Mouse (Mus musculus): ENCODE measurements at regions not wholly inside any gene's neighbourhood (a gene's known extent, or its start where the extent isn't known, plus 50 kb on each side); places are given as distances from the start of the nearest gene placed in this dataset.

GRCm38 (mm10) chr1:35927049-35927415 lies 141.2 kb upstream of the Hs6st1 start:
- no peak for TF ChIP-seq GATA1 (IDR thresholded peaks at IDR 0.05; ENCODE audit: borderline replicate concordance, low read length)
- TF ChIP-seq FLI1 (IDR thresholded peaks at IDR 0.05; ENCODE audit: low read length): no peak

Data from megakaryocyte, embryonic 14.5 days (primary cell).